Mouse (Mus musculus) lung, postnatal 0 days (tissue): ENCODE results near the gene Cst6.

Experiments
- CTCF ChIP-seq: IDR thresholded peaks from 2 replicates; pipeline ENCODE4 v1.5.1; 2016; ENCODE audit warnings: antibody characterized with exemption, mild to moderate bottlenecking
- EP300 ChIP-seq: IDR thresholded peaks from 2 replicates; pipeline ENCODE4 v1.6.1; 2016; ENCODE audit warnings: antibody characterized with exemption, mild to moderate bottlenecking, control low read depth

- no peak for TF ChIP-seq EP300
- TF ChIP-seq CTCF: no peak
These were observed 36.2 kb downstream of the Cst6 start for GRCm38 (mm10) chr19:5313189-5313588.
